Mouse (Mus musculus) liver, embryonic 14.5 days (tissue): Measurements from ENCODE around the gene H2-Ab1.

Experiments
- CTCF ChIP-seq: IDR thresholded peaks from 2 replicates; pipeline ENCODE4 v1.5.1; 2016; ENCODE audit warnings: antibody characterized with exemption, low read depth, control low read depth
- EP300 ChIP-seq: IDR thresholded peaks from 2 replicates; pipeline ENCODE4 v1.6.1; 2016; ENCODE audit warnings: antibody characterized with exemption, low read depth

- no peak for TF ChIP-seq EP300
- peak; percentile 27; the same call in 1 of the 2 replicates for TF ChIP-seq CTCF
Measured at GRCm38 (mm10) chr17:34263811-34264371, 6.4 kb downstream of the H2-Ab1 start.
